Mouse (Mus musculus): Measurements from ENCODE around the gene Furin. TPM values are rescaled to one million over a fixed set of nuclear protein-coding genes. Genes with fewer than 3 reads are reported as not detected.

Furin gene
- polyA plus RNA-seq, 1 experiment, result 117 TPM

GRCm38 (mm10) chr7:80373352-80373751 lies 31.9 kb downstream of the Furin start:
- TF ChIP-seq POLR2A (IDR thresholded peaks at IDR 0.05; ENCODE audit: low read depth, low read length) (no peak), CTCF (IDR thresholded peaks at IDR 0.05; ENCODE audit: extremely low read depth, insufficient read length, insufficient replicate concordance, low read depth, low read length) (no peak)
- H3K27ac ChIP-seq (ENCODE audit: insufficient read depth, low read depth, low read length), result 0 out of 2 replicates have a peak overlapping the region, but pooled peaks have one; percentile 14
- H3K4me3 ChIP-seq (ENCODE audit: low read depth, low read length), result no peak overlapping the region
- H3K4me1 ChIP-seq (ENCODE audit: control insufficient read depth, insufficient read depth, insufficient read length, low read length), result peaks cover 5% of the 10 kb centered on the region
- WGBS, result 69% methylated on average over 4 of the region's 4 CpGs
- no peaks in the 10 kb centered on the region for H3K27me3 ChIP-seq (ENCODE audit: control insufficient read depth, insufficient read depth, low read length)
- H3K36me3 ChIP-seq (ENCODE audit: control insufficient read depth, insufficient read depth, low read length), result no peaks in the 10 kb centered on the region

DNA sequence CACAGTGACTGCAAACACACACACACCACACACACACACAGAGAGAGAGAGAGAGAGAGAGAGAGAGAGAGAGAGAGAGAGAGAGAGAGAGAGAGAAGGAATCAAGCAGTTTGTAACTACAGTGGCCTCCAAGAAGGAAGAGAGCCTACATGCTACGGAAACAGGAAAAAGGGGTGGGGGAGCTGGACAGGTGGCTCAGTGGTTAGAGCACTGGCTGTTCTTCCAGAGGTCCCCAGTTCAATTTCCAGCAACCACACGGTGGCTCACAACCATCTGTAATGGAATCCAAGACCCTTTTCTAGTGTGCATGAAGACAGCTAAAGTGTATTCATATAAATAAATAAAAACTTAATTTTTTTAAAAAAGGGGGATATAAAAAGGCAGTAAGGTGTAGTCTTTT lies 32.6 kb downstream of the Furin start:
- Histone ChIP-seq H3K27ac (ENCODE audit: insufficient read depth, low read depth, low read length) (no peak overlapping the region), H3K4me3 (ENCODE audit: low read depth, low read length) (no peak overlapping the region), H3K4me1 (ENCODE audit: control insufficient read depth, insufficient read depth, insufficient read length, low read length) (peaks cover 5% of the 10 kb centered on the region), H3K36me3 (ENCODE audit: control insufficient read depth, insufficient read depth, low read length) (no peaks in the 10 kb centered on the region), H3K27me3 (ENCODE audit: control insufficient read depth, insufficient read depth, low read length) (no peaks in the 10 kb centered on the region)
- WGBS, result 60% methylated on average over 2 of the region's 2 CpGs
- no peak for TF ChIP-seq POLR2A (IDR thresholded peaks at IDR 0.05; ENCODE audit: low read depth, low read length)
- TF ChIP-seq CTCF (IDR thresholded peaks at IDR 0.05; ENCODE audit: extremely low read depth, insufficient read length, insufficient replicate concordance, low read depth, low read length), result no peak

DNA sequence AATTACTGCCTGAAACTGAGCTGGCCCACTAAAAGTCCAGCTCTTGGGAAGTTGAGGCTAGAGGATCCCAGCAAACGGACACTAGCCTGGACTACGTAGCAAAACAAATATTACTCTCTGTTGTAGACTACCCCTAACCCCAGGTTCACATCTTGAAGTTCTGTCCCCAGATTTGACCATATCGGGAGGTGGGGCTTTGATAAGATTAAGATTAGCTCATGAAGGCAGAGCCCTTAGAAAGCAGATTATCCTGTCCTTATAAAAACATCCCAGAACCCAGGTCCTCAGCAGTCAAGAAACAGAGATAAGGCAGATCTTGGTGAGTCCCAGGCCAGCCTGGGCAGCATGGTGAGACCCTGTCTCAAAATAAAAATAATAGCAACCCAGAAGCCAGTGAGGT lies 33.1 kb downstream of the Furin start:
- Histone ChIP-seq H3K4me3 (ENCODE audit: low read depth, low read length) (no peak overlapping the region), H3K36me3 (ENCODE audit: control insufficient read depth, insufficient read depth, low read length) (no peaks in the 10 kb centered on the region), H3K4me1 (ENCODE audit: control insufficient read depth, insufficient read depth, insufficient read length, low read length) (peaks cover 5% of the 10 kb centered on the region), H3K27me3 (ENCODE audit: control insufficient read depth, insufficient read depth, low read length) (no peaks in the 10 kb centered on the region), H3K27ac (ENCODE audit: insufficient read depth, low read depth, low read length) (no peak overlapping the region)
- WGBS, result 75% methylated on average over 3 of the region's 3 CpGs
- TF ChIP-seq CTCF (IDR thresholded peaks at IDR 0.05; ENCODE audit: extremely low read depth, insufficient read length, insufficient replicate concordance, low read depth, low read length), result no peak
- TF ChIP-seq POLR2A (IDR thresholded peaks at IDR 0.05; ENCODE audit: low read depth, low read length), result no peak

DNA sequence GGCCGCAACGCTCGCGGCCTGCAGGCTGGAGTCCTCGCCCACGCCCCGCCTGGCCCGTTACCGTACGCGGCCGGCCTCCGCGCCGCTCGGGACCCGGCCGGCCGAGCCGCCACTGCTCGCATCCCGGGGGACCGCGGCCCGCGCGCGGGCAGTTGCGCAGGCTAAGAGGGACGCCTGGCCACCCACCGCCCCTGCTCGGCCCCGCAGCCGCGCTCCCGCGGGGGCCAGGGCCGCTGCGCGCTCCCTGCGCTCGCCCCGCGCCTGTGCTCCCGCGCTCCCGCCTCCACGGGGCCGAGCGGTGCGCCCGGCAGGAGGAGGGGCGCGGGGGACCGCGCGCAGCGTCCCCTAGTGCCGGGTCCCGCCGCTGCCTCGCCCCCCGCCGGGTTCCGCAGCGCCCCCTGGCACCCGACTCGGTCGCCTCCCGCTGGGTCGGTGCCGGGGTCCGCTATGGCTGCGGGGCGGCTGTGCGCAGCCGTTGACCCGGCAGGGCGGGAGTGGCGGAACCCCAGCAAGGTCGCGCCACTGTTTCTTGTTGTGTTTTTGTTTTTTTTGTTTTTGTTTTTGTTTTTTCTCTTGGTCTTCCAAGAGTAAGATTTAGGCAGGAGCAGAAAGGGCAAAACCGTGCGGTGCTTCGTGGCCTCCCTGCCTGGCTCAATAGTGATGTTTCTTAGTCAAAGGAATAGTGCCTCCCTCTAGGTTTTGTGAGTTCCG lies 34.0 kb downstream of the Furin start, which contains the start of gene Man2a2:
TSS of gene Man2a2 (minus strand) at position 335 of the 711 bp plus-strand sequence.
- under 1% methylated on average over 86 of the region's 86 CpGs for WGBS
- TF ChIP-seq POLR2A (IDR thresholded peaks at IDR 0.05; ENCODE audit: low read depth, low read length) (no peak), CTCF (IDR thresholded peaks at IDR 0.05; ENCODE audit: extremely low read depth, insufficient read length, insufficient replicate concordance, low read depth, low read length) (peak; percentile 43; the same call in 1 of the 2 replicates)
- Histone ChIP-seq H3K27ac (ENCODE audit: insufficient read depth, low read depth, low read length) (peak within 1 kb of the TSS; percentile 42), H3K27me3 (ENCODE audit: control insufficient read depth, insufficient read depth, low read length) (no peaks in the 10 kb centered on the region), H3K4me3 (ENCODE audit: low read depth, low read length) (peak within 1 kb of the TSS; percentile 81), H3K4me1 (ENCODE audit: control insufficient read depth, insufficient read depth, insufficient read length, low read length) (peaks cover 5% of the 10 kb centered on the region), H3K36me3 (ENCODE audit: control insufficient read depth, insufficient read depth, low read length) (peaks cover 5% of the 10 kb centered on the region)

DNA sequence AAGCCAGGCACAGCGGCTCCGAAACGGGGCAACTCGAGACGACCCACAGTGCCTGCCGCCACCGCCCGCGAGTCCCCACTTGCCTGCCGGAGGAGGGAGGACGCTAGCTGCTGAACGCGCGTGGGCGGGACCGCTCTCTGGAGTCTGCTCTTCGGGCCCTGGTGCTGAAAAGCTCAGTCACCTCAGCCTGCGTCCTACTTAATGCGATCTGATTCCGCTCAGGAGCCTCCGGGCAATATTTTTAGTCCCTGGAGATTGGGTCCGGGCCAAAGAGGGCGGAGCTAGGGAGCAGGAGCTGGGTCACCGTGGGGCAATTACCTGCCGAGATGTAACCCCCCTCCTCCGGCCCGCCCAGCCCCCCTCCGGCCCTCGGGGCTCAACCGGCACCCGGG lies 34.6 kb downstream of the Furin start:
- under 1% methylated on average over 31 of the region's 31 CpGs for WGBS
- peaks cover 5% of the 10 kb centered on the region for H3K4me1 ChIP-seq (ENCODE audit: control insufficient read depth, insufficient read depth, insufficient read length, low read length)
- TF ChIP-seq CTCF (IDR thresholded peaks at IDR 0.05; ENCODE audit: extremely low read depth, insufficient read length, insufficient replicate concordance, low read depth, low read length), result no peak
- peak; percentile 21; the same call in 1 of the 2 replicates for TF ChIP-seq POLR2A (IDR thresholded peaks at IDR 0.05; ENCODE audit: low read depth, low read length)
- H3K36me3 ChIP-seq (ENCODE audit: control insufficient read depth, insufficient read depth, low read length), result peaks cover 5% of the 10 kb centered on the region
- peak overlapping the region; percentile 81 for H3K4me3 ChIP-seq (ENCODE audit: low read depth, low read length)
- no peaks in the 10 kb centered on the region for H3K27me3 ChIP-seq (ENCODE audit: control insufficient read depth, insufficient read depth, low read length)
- peak overlapping the region; percentile 42 for H3K27ac ChIP-seq (ENCODE audit: insufficient read depth, low read depth, low read length)

DNA sequence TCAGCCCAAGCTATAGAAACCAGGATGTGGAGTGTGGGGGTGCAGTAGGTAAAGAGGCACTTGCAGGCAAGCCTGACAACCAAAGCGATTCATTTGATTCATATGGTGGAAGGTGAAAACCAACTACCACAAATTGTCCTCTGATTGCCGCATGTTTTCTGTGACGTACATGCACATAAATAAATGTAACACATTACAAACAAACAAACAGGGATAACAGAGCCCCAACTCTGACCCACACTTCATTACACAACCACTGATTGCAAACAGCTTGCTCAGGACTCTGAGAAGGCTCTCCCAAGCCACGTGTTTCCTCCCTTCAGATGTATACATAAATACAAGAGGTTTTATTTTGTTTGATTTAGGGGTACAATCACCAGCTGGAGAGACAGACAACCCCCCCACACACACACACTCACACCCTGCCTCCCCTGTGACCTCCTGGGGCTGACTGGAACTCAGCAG lies 35.2 kb downstream of the Furin start:
- Histone ChIP-seq H3K4me3 (ENCODE audit: low read depth, low read length) (peak overlapping the region; percentile 81; the same call in 1 of the 2 replicates), H3K27me3 (ENCODE audit: control insufficient read depth, insufficient read depth, low read length) (no peaks in the 10 kb centered on the region), H3K4me1 (ENCODE audit: control insufficient read depth, insufficient read depth, insufficient read length, low read length) (peaks cover 3% of the 10 kb centered on the region; the same call in 1 of the 2 replicates), H3K36me3 (ENCODE audit: control insufficient read depth, insufficient read depth, low read length) (peaks cover 5% of the 10 kb centered on the region), H3K27ac (ENCODE audit: insufficient read depth, low read depth, low read length) (peak overlapping the region; percentile 42; the same call in 1 of the 2 replicates)
- no peak for TF ChIP-seq POLR2A (IDR thresholded peaks at IDR 0.05; ENCODE audit: low read depth, low read length)
- no peak for TF ChIP-seq CTCF (IDR thresholded peaks at IDR 0.05; ENCODE audit: extremely low read depth, insufficient read length, insufficient replicate concordance, low read depth, low read length)
- 54% methylated on average over 4 of the region's 4 CpGs for WGBS

DNA sequence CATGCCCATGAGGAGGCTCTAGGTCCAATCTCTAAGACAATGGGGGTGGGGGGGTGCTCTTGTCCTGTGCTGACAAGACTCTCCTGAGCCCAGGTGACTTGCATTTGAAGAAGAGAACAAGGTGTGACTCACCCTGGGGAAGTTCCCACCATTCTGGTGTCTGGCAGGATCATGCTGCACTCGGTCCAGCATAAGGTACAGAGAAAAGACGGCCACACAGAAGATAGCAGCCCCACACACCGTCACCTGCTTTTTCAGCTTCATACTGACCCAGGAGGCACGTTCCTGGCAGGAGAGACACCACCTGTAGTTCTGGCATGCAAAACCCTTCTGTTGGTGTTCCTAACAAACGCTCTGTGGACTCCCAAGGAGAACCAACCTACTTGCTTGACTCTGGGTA lies 35.8 kb downstream of the Furin start:
- Histone ChIP-seq H3K36me3 (ENCODE audit: control insufficient read depth, insufficient read depth, low read length) (peaks cover 5% of the 10 kb centered on the region), H3K4me3 (ENCODE audit: low read depth, low read length) (no peak overlapping the region), H3K4me1 (ENCODE audit: control insufficient read depth, insufficient read depth, insufficient read length, low read length) (peaks cover 3% of the 10 kb centered on the region; the same call in 1 of the 2 replicates), H3K27ac (ENCODE audit: insufficient read depth, low read depth, low read length) (peak overlapping the region; percentile 42; the same call in 1 of the 2 replicates), H3K27me3 (ENCODE audit: control insufficient read depth, insufficient read depth, low read length) (no peaks in the 10 kb centered on the region)
- TF ChIP-seq POLR2A (IDR thresholded peaks at IDR 0.05; ENCODE audit: low read depth, low read length) (no peak), CTCF (IDR thresholded peaks at IDR 0.05; ENCODE audit: extremely low read depth, insufficient read length, insufficient replicate concordance, low read depth, low read length) (no peak)
- WGBS, result 67% methylated on average over 5 of the region's 5 CpGs

All from small intestine, adult 2 months (tissue).